9 mouse cellular contexts compared by ENCODE assay signal in genomic region chr17:56762769-56763731, GRCm38 (mm10). TPM values are rescaled to one million over a fixed set of nuclear protein-coding genes. Genes with fewer than 3 reads are reported as not detected.
DNase-seq lines count a peak whose midpoint lies in the region; ATAC-seq and TF ChIP-seq lines count a peak whose summit lies in the region.
"Had no signal": no experiment of that assay in that cellular context is flagged by ENCODE, and none has a peak within 500 bp of the region (broad histone marks: within the 10 kb centered on the region; RNA-seq: fewer than 3 reads in every experiment).

No protein-coding gene starts in this region.

- H3ac ChIP-seq in C2C12 (ENCODE audit: control insufficient read depth, insufficient read length, low read depth): no peak overlapping the region

- no peak overlapping the region for H3K4me3 ChIP-seq in C2C12 (ENCODE audit: insufficient read depth, poor library complexity, severe bottlenecking)
- H3K4me3 ChIP-seq in heart, embryonic 15.5 days: no peak overlapping the region; the same call in 1 of the 2 replicates
- H3K4me3 ChIP-seq in neural tube, embryonic 15.5 days (replicated peaks): no peak overlapping the region

- 40% methylated on average over 27 of the region's 27 CpGs for WGBS in heart, embryonic 15.5 days
- WGBS in neural tube, embryonic 15.5 days: 49% methylated on average over 27 of the region's 27 CpGs

- ATAC-seq in heart, embryonic 15.5 days (replicated peaks; ENCODE audit: insufficient number of reproducible peaks, insufficient read depth, low FRiP score, low read depth): no peak
- ATAC-seq in neural tube, embryonic 15.5 days (ENCODE audit: low FRiP score): no peak

- peak overlapping the region; percentile 83 for H3K4me2 ChIP-seq in heart, embryonic 15.5 days
- H3K4me2 ChIP-seq in neural tube, embryonic 15.5 days: peak overlapping the region; percentile 87

- no peaks in the 10 kb centered on the region for H3K27me3 ChIP-seq in C2C12 (ENCODE audit: control insufficient read depth, insufficient read depth, insufficient read length)
- peaks cover 8% of the 10 kb centered on the region; the same call in 1 of the 2 replicates for H3K27me3 ChIP-seq in heart, embryonic 15.5 days
- H3K27me3 ChIP-seq in neural tube, embryonic 15.5 days (replicated peaks): peaks cover 25% of the 10 kb centered on the region

- peak; percentile 59 for TF ChIP-seq CTCF in C2C12 (IDR thresholded peaks at IDR 0.05; ENCODE audit: control insufficient read depth, insufficient read depth, insufficient read length)

- peaks cover 7% of the 10 kb centered on the region for H3K79me3 ChIP-seq in C2C12 (ENCODE audit: low read depth)

- intact Hi-C loops in gastrocnemius, postnatal 14 days (cut with DNase I; ENCODE audit: low total_unique reads): no loop called here

- peak; percentile 46 for DNase-seq in MN1 (ENCODE audit: low spot score)
- peak; percentile 54 for DNase-seq in embryo, embryonic 11 days
- peak; percentile 70 for DNase-seq in kidney, postnatal 14 days
- peak; percentile 37 to 66 for DNase-seq in lung, adult 18-20 months
- no peak for DNase-seq in gastrocnemius, postnatal 14 days

- 0 out of 2 replicates have a peak overlapping the region, but pooled peaks have one; percentile 16 for H3K9ac ChIP-seq in heart, embryonic 15.5 days
- peak overlapping the region; percentile 74 for H3K9ac ChIP-seq in neural tube, embryonic 15.5 days (replicated peaks)

- H3K9me3 ChIP-seq in heart, embryonic 15.5 days (replicated peaks): no peaks in the 10 kb centered on the region
- no peaks in the 10 kb centered on the region for H3K9me3 ChIP-seq in neural tube, embryonic 15.5 days (replicated peaks)

- H3K4me1 ChIP-seq in heart, embryonic 15.5 days (replicated peaks): peaks cover 39% of the 10 kb centered on the region
- H3K4me1 ChIP-seq in neural tube, embryonic 15.5 days: peaks cover 38% of the 10 kb centered on the region

- peaks cover under 1% of the 10 kb centered on the region for H3K36me3 ChIP-seq in C2C12 (ENCODE audit: control insufficient read depth, insufficient read depth)
- H3K36me3 ChIP-seq in heart, embryonic 15.5 days: peaks cover 15% of the 10 kb centered on the region
- peaks cover 16% of the 10 kb centered on the region for H3K36me3 ChIP-seq in neural tube, embryonic 15.5 days

- H3K79me2 ChIP-seq in C2C12 (ENCODE audit: control insufficient read depth, insufficient read depth): peaks cover 10% of the 10 kb centered on the region

- H3K27ac ChIP-seq in heart, embryonic 15.5 days: peak overlapping the region; percentile 99
- H3K27ac ChIP-seq in neural tube, embryonic 15.5 days (replicated peaks): peak overlapping the region; percentile 94

TF ChIP-seq in C2C12, 6 proteins besides CTCF, POLR2A, EP300 and RAD21:
- no peak for TF ChIP-seq MYOD1 (IDR thresholded peaks at IDR 0.05; ENCODE audit: control insufficient read depth, insufficient read length, low read depth)
- no peak for TF ChIP-seq MAX (IDR thresholded peaks at IDR 0.05)
- TF ChIP-seq USF1 (IDR thresholded peaks at IDR 0.05; ENCODE audit: low read depth): no peak
- no peak for TF ChIP-seq FOSL1 (IDR thresholded peaks at IDR 0.05; ENCODE audit: insufficient read depth, low read length, poor library complexity, severe bottlenecking)
- TF ChIP-seq CEBPB (IDR thresholded peaks at IDR 0.05; ENCODE audit: low read depth): no peak
- no peak for TF ChIP-seq MYOG (IDR thresholded peaks at IDR 0.05; ENCODE audit: control insufficient read depth, extremely low read depth, insufficient read length)

RNA-seq across cellular contexts. Expression of gene Dus3l, which starts 1.5 kb away (rescaled TPM):
- 40.1 TPM for polyA plus RNA-seq in C2C12 (2012; fragmentation: generic; extraction: Trizol)
- polyA plus RNA-seq in heart, embryonic 15.5 days (2015; fragmentation: Nextera tagmentation; extraction: Ambion mirVana): 28.3 and 37.6 TPM in 2 replicates
- polyA plus RNA-seq in neural tube, embryonic 15.5 days (2015; fragmentation: Nextera tagmentation; extraction: Ambion mirVana): 86.4 and 97.6 TPM in 2 replicates
- total RNA-seq in gastrocnemius, postnatal 14 days (2021): 10 to 100 TPM; 12.9 to 13.2 TPM

RNA-seq across cellular contexts. Expression of gene Nrtn, which starts 5.7 kb away (rescaled TPM):
- polyA plus RNA-seq in C2C12 (2012; fragmentation: generic; extraction: Trizol): 0.67 TPM
- 19.8 and 25.7 TPM in 2 replicates for polyA plus RNA-seq in heart, embryonic 15.5 days (2015; fragmentation: Nextera tagmentation; extraction: Ambion mirVana)
- 2.7 and 5.3 TPM in 2 replicates for polyA plus RNA-seq in neural tube, embryonic 15.5 days (2015; fragmentation: Nextera tagmentation; extraction: Ambion mirVana)
- total RNA-seq in gastrocnemius, postnatal 14 days (2021): 1 to 10 TPM in 1 of 2 experiments, under 1 TPM in 1; 0.47 to 1.4 TPM
- polyA plus RNA-seq: macrophage had no signal

RNA-seq across cellular contexts. Expression of gene Prr22, which starts 7.0 kb away (rescaled TPM):
- polyA plus RNA-seq in C2C12 (2012; fragmentation: generic; extraction: Trizol): 0.47 TPM
- 0.92 and 1.1 TPM in 2 replicates for polyA plus RNA-seq in heart, embryonic 15.5 days (2015; fragmentation: Nextera tagmentation; extraction: Ambion mirVana)
- polyA plus RNA-seq in neural tube, embryonic 15.5 days (2015; fragmentation: Nextera tagmentation; extraction: Ambion mirVana): 0.87 and 0.93 TPM in 2 replicates
- under 1 TPM in 1 of 2 experiments, not detected in 1; 0.14 TPM for total RNA-seq in gastrocnemius, postnatal 14 days (2021)
- polyA plus RNA-seq: macrophage had no signal

RNA-seq across cellular contexts. Expression of gene Vmac, which starts 45.2 kb away (rescaled TPM):
- polyA plus RNA-seq in C2C12 (2012; fragmentation: generic; extraction: Trizol): 4.5 TPM
- polyA plus RNA-seq in heart, embryonic 15.5 days (2015; fragmentation: Nextera tagmentation; extraction: Ambion mirVana): 11.6 and 16.5 TPM in 2 replicates
- 13.8 and 18.1 TPM in 2 replicates for polyA plus RNA-seq in neural tube, embryonic 15.5 days (2015; fragmentation: Nextera tagmentation; extraction: Ambion mirVana)
- 1 to 10 TPM; 5.4 to 5.8 TPM for total RNA-seq in gastrocnemius, postnatal 14 days (2021)

RNA-seq across cellular contexts. Expression of gene Ndufa11, which starts 45.5 kb away (rescaled TPM):
- polyA plus RNA-seq in C2C12 (2012; fragmentation: generic; extraction: Trizol): 312 TPM
- 912 and 1,025 TPM in 2 replicates for polyA plus RNA-seq in heart, embryonic 15.5 days (2015; fragmentation: Nextera tagmentation; extraction: Ambion mirVana)
- 639 and 709 TPM in 2 replicates for polyA plus RNA-seq in neural tube, embryonic 15.5 days (2015; fragmentation: Nextera tagmentation; extraction: Ambion mirVana)
- total RNA-seq in gastrocnemius, postnatal 14 days (2021): 100 to 1,000 TPM; 433 to 458 TPM
